Mouse (Mus musculus) midbrain, embryonic 16.5 days (tissue): ENCODE data around the gene Golim4. TPM values are rescaled to one million over a fixed set of nuclear protein-coding genes. Genes with fewer than 3 reads are reported as not detected.

Experiments
- ATAC-seq: fragments of 200-750 bp; cut with Nextera tagmentation; 2 replicates; pipeline ENCODE4 v1.8.0; 2017; ENCODE audit warnings: moderate TSS enrichment
- H3K27ac ChIP-seq: fragments of 300-500 bp; sonication (generic); 2 replicates; pipeline ENCODE4 v1.5.1; 2014; ENCODE audit warnings: mild to moderate bottlenecking, low read length, mixed read lengths
- H3K27me3 ChIP-seq: fragments of 300-500 bp; sonication (generic); 2 replicates; pipeline ENCODE4 v1.6.1; 2014; ENCODE audit warnings: low read depth, low read length, mixed read lengths; ENCODE audit not compliant: control insufficient read depth, insufficient read depth
- H3K36me3 ChIP-seq: fragments of 300-500 bp; sonication (generic); 2 replicates; pipeline ENCODE4 v1.6.1; 2014; ENCODE audit warnings: mild to moderate bottlenecking, low read length, moderate library complexity, mixed read lengths; ENCODE audit not compliant: control insufficient read depth, insufficient read depth
- H3K4me1 ChIP-seq: fragments of 300-500 bp; sonication (generic); 2 replicates; pipeline ENCODE4 v1.6.1; 2014; ENCODE audit warnings: mild to moderate bottlenecking, low read length, mixed read lengths; ENCODE audit not compliant: control insufficient read depth, insufficient read depth
- H3K4me2 ChIP-seq: fragments of 300-500 bp; sonication (generic); 2 replicates; pipeline ENCODE4 v1.6.1; 2014; ENCODE audit warnings: mild to moderate bottlenecking, low read length, mixed read lengths
- H3K4me3 ChIP-seq: fragments of 300-500 bp; sonication (generic); 2 replicates; pipeline ENCODE4 v1.5.1; 2014; ENCODE audit warnings: low read depth, mild to moderate bottlenecking, low read length, moderate library complexity, mixed read lengths
- H3K9ac ChIP-seq: fragments of 300-500 bp; sonication (generic); 2 replicates; pipeline ENCODE4 v1.6.1; 2014; ENCODE audit warnings: low read depth, low read length, mixed read lengths
- H3K9me3 ChIP-seq: fragments of 300-500 bp; sonication (generic); replicated peaks from 2 replicates; pipeline ENCODE4 v1.6.1; 2014; ENCODE audit warnings: mild to moderate bottlenecking, low read length, mixed read lengths; ENCODE audit not compliant: control insufficient read depth, poor library complexity, severe bottlenecking
- WGBS: fragments of 180-500 bp; shearing (Covaris S2); extraction: QIAGEN DNeasy Blood & Tissue Kit; methylation state at CpG from one replicate; pipeline ENCODE4 v1.1.7; 2014; 5-methylcytosine and 5-hydroxymethylcytosine counted together
- polyA plus RNA-seq: library from polyadenylated mRNA; unstranded; fragments of >200 nt; fragmentation: Nextera tagmentation; extraction: Ambion mirVana; gene quantifications from 2 replicates; pipeline ENCODE4 v1.2.1, GENCODE M21; 2015

The Golim4 gene
- polyA plus RNA-seq, 1 experiment from 2014 or later, result 16.4 TPM

DNA sequence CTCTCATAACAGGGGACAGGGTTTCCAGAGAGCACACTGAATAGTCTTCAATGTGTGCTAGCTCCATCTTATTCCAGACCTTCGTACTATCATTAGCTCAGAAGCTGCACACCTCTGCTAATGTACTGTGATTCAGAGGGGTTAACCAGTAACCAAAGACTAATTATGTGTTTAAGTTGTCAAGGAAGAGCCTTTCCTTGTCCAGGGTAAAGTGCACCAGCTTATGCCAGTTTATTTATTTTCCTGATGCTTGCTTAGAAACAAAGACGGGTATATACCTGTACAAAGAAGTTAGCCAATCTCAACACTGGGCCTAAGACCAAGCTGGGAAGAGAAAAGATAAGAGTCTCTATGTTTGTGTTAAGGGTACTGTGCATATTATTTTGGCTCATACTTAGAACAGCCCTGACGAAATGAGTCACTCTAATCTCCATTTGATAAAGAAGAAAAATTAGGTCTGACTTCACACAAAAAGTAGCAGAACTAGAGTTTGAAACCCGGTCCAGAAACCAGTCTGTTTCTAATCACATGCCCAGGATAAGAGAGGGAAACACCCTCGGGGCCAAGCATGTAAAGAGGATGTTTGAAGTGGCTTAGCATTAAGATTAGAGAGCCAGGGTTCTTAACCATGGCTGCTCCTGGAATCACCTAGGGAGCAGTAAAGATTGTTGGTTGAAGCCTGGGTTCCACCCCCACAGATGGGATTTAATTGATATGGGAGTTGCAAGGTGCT is 4.3 kb downstream of the Golim4 start:
- Histone ChIP-seq H3K4me3 (no peak overlapping the region), H3K9me3 (no peaks in the 10 kb centered on the region), H3K36me3 (no peaks in the 10 kb centered on the region), H3K4me2 (no peak overlapping the region; the same call in 1 of the 2 replicates), H3K4me1 (peaks cover 25% of the 10 kb centered on the region), H3K27ac (no peak overlapping the region), H3K27me3 (no peaks in the 10 kb centered on the region), H3K9ac (no peak overlapping the region)
- 68% methylated on average over 5 of the region's 5 CpGs for WGBS
- ATAC-seq, result no peak

DNA sequence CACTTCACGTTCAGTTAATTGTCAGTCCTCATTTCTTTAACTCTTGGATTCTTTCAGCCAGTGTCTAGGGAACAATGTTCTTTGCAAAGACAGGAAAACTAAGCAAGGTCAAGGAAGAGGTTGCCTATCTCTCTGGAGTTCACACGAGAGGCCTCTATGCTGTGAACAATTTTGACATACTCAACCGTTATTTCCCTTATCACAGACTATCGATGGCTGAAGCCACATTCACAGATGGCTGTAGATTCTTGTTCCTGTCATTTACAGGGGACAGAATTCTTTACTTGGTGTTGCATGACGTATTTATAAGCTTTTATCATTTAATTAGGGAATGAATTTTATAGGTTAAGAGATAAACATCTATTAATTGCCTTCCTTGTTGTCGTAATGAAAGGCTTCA is 5.9 kb downstream of the Golim4 start:
- Histone ChIP-seq H3K27ac (no peak overlapping the region), H3K9ac (no peak overlapping the region), H3K36me3 (no peaks in the 10 kb centered on the region), H3K9me3 (no peaks in the 10 kb centered on the region), H3K4me2 (no peak overlapping the region), H3K27me3 (no peaks in the 10 kb centered on the region), H3K4me3 (no peak overlapping the region), H3K4me1 (peaks cover 21% of the 10 kb centered on the region)
- WGBS, result 85% methylated on average over 6 of the region's 6 CpGs
- no peak for ATAC-seq

DNA sequence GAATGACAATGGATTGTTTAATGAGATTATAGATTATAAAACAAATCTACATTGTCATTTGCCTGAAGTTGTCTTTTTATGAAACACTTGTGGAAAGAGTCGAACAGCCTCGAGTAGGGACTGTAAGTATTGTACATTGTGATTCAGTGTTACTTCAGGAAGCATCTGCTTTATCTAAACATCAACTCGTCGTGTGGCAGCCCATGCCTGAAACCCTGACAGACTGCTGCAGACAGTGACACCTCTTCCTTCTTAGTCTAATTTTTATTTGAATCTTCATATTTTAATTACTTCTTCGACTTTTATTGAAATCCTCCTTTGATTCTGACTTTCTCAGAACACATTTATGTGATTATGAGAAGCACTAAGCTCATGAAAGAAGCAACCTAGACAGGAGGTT is 7.4 kb downstream of the Golim4 start:
- Histone ChIP-seq H3K9me3 (no peaks in the 10 kb centered on the region), H3K27ac (no peak overlapping the region), H3K9ac (no peak overlapping the region), H3K36me3 (no peaks in the 10 kb centered on the region), H3K4me3 (no peak overlapping the region), H3K27me3 (no peaks in the 10 kb centered on the region), H3K4me1 (peaks cover 10% of the 10 kb centered on the region), H3K4me2 (no peak overlapping the region)
- no peak for ATAC-seq
- WGBS, result 85% methylated on average over 5 of the region's 5 CpGs

DNA sequence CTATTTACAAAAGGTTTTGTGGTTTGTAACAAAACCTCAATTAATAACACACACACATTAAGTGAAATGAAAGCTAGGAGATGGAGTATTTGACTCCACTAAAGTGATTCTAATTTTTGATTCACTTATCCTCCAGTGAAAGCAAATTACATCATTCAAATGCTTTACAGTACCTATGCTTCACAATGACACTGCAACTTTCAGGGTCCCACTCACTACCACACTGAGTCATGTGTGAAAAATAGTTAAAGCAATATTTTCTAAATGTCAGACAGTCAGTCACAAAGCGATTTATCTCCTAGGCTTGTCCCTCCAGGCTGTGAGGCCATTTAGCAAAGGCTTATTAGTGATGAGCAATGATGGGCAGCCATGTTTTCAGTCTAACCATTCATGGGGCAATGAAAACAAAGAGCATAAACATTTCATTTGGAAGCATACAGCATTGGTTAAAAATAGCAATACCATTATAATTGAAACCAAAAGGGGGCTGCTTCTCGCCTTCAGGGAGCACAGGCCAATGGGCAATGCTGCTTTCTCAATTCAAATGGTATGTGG is 8.1 kb downstream of the Golim4 start:
- 93% methylated on average over 2 of the region's 2 CpGs for WGBS
- no peaks in the 10 kb centered on the region for H3K9me3 ChIP-seq
- no peak overlapping the region for H3K4me3 ChIP-seq
- peaks cover 5% of the 10 kb centered on the region; the same call in 1 of the 2 replicates for H3K4me1 ChIP-seq
- no peak overlapping the region for H3K9ac ChIP-seq
- H3K36me3 ChIP-seq, result no peaks in the 10 kb centered on the region
- H3K27me3 ChIP-seq, result no peaks in the 10 kb centered on the region
- H3K27ac ChIP-seq, result no peak overlapping the region
- no peak for ATAC-seq
- H3K4me2 ChIP-seq, result no peak overlapping the region

DNA sequence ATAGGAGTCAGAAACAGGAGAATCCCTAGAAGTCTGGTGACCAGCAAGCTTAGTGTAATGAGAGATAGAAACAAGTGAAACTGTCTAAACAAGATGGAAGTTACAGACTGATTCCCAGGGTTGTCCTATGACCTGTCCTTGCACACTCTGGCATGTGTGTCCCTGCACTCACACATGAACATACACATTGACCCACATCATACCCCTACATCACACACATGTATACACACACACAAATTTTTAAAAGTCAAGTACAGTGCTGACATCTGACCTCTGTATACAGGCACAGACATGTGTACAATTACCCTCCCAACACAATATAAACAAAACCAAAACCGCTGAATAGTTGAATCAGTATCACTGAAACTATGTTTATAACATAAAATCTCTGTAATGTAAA is 8.7 kb downstream of the Golim4 start:
- WGBS, result 98% methylated on average over 1 of the region's 1 CpGs
- no peak overlapping the region for H3K27ac ChIP-seq
- peaks cover 2% of the 10 kb centered on the region; the same call in 1 of the 2 replicates for H3K4me1 ChIP-seq
- H3K9ac ChIP-seq, result no peak overlapping the region
- no peak overlapping the region for H3K4me2 ChIP-seq
- no peaks in the 10 kb centered on the region for H3K27me3 ChIP-seq
- no peak overlapping the region for H3K4me3 ChIP-seq
- no peaks in the 10 kb centered on the region for H3K9me3 ChIP-seq
- ATAC-seq, result no peak
- H3K36me3 ChIP-seq, result no peaks in the 10 kb centered on the region

DNA sequence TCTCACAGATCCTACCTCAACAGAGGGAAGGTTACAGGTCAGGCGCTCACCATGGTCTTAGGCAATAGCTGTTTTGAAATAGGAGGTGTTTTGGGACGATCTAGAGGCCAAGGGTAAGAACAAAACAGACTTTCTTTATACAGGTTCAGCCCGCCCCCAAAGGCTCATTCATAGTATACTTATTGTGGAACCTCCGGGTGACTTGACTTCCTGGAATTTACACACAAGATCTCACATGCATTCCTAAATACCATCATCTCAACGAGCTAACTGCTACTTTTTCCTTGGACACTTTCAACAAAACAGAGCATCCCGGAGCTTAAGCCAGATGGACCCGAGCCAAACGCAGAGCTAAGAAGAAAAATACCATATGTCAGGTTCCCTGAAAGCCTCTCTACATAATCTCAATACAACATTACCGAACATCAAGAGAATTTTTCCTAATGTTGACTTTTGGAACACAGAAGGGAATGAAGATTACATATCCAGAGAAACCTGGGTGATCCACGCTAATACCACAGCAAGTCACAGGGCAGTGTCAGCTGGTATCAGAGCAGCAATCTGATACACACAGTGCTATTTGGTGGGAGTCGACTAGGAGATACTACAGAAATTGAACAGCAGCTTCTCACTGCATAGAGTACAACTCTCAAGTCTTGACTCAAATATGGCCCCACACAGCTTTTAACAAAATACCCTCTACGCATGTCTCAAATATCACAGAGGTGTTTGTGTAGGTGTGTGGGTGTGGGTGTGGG is 14.3 kb downstream of the Golim4 start:
- H3K9me3 ChIP-seq, result no peaks in the 10 kb centered on the region
- 75% methylated on average over 12 of the region's 12 CpGs for WGBS
- no peak overlapping the region for H3K9ac ChIP-seq
- no peaks in the 10 kb centered on the region for H3K27me3 ChIP-seq
- ATAC-seq, result no peak
- no peak overlapping the region for H3K4me3 ChIP-seq
- no peaks in the 10 kb centered on the region for H3K36me3 ChIP-seq
- no peak overlapping the region for H3K4me2 ChIP-seq
- no peaks in the 10 kb centered on the region for H3K4me1 ChIP-seq
- no peak overlapping the region for H3K27ac ChIP-seq

DNA sequence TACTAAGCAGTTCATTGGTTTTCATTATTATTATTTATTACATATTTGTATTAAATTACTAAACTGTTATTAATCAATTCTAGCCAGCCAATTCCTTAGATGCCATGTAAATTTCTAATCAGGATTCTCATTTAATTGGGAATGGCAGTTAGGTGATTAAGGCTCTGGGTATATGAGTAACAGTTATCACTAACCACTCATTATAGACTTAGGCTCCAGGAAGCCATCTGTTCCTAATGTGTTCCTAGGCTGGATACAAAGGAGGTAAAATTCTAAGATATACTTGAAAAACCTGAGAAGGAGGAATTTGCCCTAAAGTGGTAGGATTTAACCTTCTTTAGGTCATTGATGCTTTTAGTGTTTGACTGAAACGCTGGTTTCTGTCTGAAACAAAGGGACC is 14.9 kb downstream of the Golim4 start:
- Histone ChIP-seq H3K9me3 (no peaks in the 10 kb centered on the region), H3K4me2 (no peak overlapping the region), H3K27ac (no peak overlapping the region), H3K36me3 (no peaks in the 10 kb centered on the region), H3K4me3 (no peak overlapping the region), H3K4me1 (no peaks in the 10 kb centered on the region), H3K9ac (no peak overlapping the region), H3K27me3 (no peaks in the 10 kb centered on the region)
- 56% methylated on average over 1 of the region's 1 CpGs for WGBS
- ATAC-seq, result no peak

DNA sequence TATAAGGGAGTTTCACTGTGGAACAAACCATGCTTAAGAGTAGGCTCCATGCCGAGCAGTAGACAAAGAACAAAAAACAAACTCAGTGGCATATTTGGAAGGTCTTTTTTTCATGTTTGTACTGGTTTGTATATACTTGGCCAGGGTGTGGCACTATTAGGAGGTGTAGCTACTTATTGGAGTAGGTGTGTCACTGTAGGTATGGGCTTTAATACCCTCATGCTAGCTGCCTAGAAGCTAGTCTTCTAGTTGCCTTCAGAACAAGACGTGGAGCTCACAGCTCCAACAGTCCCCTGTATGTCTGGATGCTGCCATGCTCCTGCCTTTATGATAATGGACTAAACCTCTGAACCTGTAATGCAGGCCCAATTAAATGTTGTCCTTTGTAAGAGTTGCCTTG is 20.6 kb downstream of the Golim4 start:
- H3K27ac ChIP-seq, result no peak overlapping the region
- no peak for ATAC-seq
- H3K4me2 ChIP-seq, result no peak overlapping the region
- no peak overlapping the region for H3K4me3 ChIP-seq
- H3K9me3 ChIP-seq, result peaks cover 2% of the 10 kb centered on the region; the same call in 1 of the 2 replicates
- no peak overlapping the region for H3K9ac ChIP-seq
- 78% methylated on average over 2 of the region's 2 CpGs for WGBS
- no peaks in the 10 kb centered on the region for H3K36me3 ChIP-seq
- H3K27me3 ChIP-seq, result no peaks in the 10 kb centered on the region
- H3K4me1 ChIP-seq, result no peaks in the 10 kb centered on the region

DNA sequence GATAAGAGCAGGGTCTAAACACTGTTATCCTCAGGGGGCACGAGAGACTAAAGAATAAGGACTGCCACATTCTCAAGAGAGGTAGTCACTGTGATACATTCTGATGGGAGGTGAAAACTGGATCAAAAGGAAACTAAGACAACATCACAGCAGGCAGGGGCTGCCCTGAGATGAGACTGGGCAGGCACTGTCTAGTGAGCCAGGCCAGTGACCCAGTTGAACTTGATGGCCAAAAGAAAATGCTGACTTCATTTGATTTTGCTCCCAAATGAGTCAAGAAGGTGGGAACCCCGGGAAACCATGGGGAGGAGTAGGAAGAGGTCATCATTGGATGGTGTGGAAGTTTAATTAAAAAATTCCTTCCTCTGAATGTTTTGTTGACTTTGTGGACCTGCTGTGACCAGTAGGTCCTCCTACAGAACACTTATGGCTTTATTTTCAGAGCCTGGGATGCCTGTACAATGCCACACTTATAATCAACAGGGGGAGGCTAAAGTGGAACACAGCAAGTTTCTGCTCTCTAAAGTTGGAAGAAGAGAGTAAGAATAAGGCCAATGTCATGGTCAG is 26.0 kb downstream of the Golim4 start:
- 77% methylated on average over 2 of the region's 2 CpGs for WGBS
- Histone ChIP-seq H3K9me3 (peaks cover 2% of the 10 kb centered on the region; the same call in 1 of the 2 replicates), H3K9ac (no peak overlapping the region), H3K4me1 (no peaks in the 10 kb centered on the region), H3K36me3 (no peaks in the 10 kb centered on the region), H3K27me3 (no peaks in the 10 kb centered on the region), H3K4me3 (no peak overlapping the region), H3K27ac (no peak overlapping the region), H3K4me2 (no peak overlapping the region)
- no peak for ATAC-seq
